Mouse (Mus musculus): ENCODE measurements around the gene Adh4. TPM values are rescaled to one million over a fixed set of nuclear protein-coding genes. Genes with fewer than 3 reads are reported as not detected.

The Adh4 gene
- polyA plus RNA-seq, 1 experiment from 2014 or later = not detected

GRCm38 (mm10) chr3:138405341-138405740 is 9.9 kb upstream of the Adh4 start:
- ATAC-seq (replicated peaks; ENCODE audit: extremely low read depth, insufficient read depth, low FRiP score) = no peak
- Histone ChIP-seq H3K4me1 (ENCODE audit: control insufficient read depth, insufficient read depth, low read length) (no peaks in the 10 kb centered on the region), H3K4me2 (ENCODE audit: low read depth, low read length) (no peak overlapping the region), H3K27ac (ENCODE audit: low read length) (no peak overlapping the region), H3K9ac (ENCODE audit: low read length) (no peak overlapping the region), H3K27me3 (ENCODE audit: control insufficient read depth, insufficient read depth, low read length) (no peaks in the 10 kb centered on the region), H3K4me3 (ENCODE audit: low read length) (no peak overlapping the region), H3K36me3 (ENCODE audit: control insufficient read depth, insufficient read depth) (no peaks in the 10 kb centered on the region), H3K9me3 (replicated peaks; ENCODE audit: control insufficient read depth, low read length) (no peaks in the 10 kb centered on the region)
- 19% methylated on average over 3 of the region's 3 CpGs for WGBS

- Histone ChIP-seq H3K27me3 (ENCODE audit: control insufficient read depth, insufficient read depth, low read length) (no peaks in the 10 kb centered on the region), H3K4me3 (ENCODE audit: low read length) (no peak overlapping the region), H3K36me3 (ENCODE audit: control insufficient read depth, insufficient read depth) (no peaks in the 10 kb centered on the region), H3K9me3 (replicated peaks; ENCODE audit: control insufficient read depth, low read length) (no peaks in the 10 kb centered on the region), H3K9ac (ENCODE audit: low read length) (no peak overlapping the region), H3K4me2 (ENCODE audit: low read depth, low read length) (no peak overlapping the region), H3K27ac (ENCODE audit: low read length) (no peak overlapping the region), H3K4me1 (ENCODE audit: control insufficient read depth, insufficient read depth, low read length) (no peaks in the 10 kb centered on the region)
- WGBS = 57% methylated on average over 7 of the region's 7 CpGs
- no peak for ATAC-seq (replicated peaks; ENCODE audit: extremely low read depth, insufficient read depth, low FRiP score)
Observed at GRCm38 (mm10) chr3:138405840-138406239, 9.4 kb upstream of the Adh4 start.

GRCm38 (mm10) chr3:138407920-138408319 is 7.3 kb upstream of the Adh4 start:
- WGBS = 77% methylated on average over 1 of the region's 1 CpGs
- H3K27me3 ChIP-seq (ENCODE audit: control insufficient read depth, insufficient read depth, low read length) = no peaks in the 10 kb centered on the region
- H3K9me3 ChIP-seq (replicated peaks; ENCODE audit: control insufficient read depth, low read length) = no peaks in the 10 kb centered on the region
- 0 out of 2 replicates have a peak, but pooled peaks have one; percentile 18 for ATAC-seq (replicated peaks; ENCODE audit: extremely low read depth, insufficient read depth, low FRiP score)
- H3K9ac ChIP-seq (ENCODE audit: low read length) = no peak overlapping the region
- no peak overlapping the region for H3K4me2 ChIP-seq (ENCODE audit: low read depth, low read length)
- no peak overlapping the region for H3K27ac ChIP-seq (ENCODE audit: low read length)
- no peak overlapping the region for H3K4me3 ChIP-seq (ENCODE audit: low read length)
- H3K36me3 ChIP-seq (ENCODE audit: control insufficient read depth, insufficient read depth) = no peaks in the 10 kb centered on the region
- H3K4me1 ChIP-seq (ENCODE audit: control insufficient read depth, insufficient read depth, low read length) = no peaks in the 10 kb centered on the region

DNA sequence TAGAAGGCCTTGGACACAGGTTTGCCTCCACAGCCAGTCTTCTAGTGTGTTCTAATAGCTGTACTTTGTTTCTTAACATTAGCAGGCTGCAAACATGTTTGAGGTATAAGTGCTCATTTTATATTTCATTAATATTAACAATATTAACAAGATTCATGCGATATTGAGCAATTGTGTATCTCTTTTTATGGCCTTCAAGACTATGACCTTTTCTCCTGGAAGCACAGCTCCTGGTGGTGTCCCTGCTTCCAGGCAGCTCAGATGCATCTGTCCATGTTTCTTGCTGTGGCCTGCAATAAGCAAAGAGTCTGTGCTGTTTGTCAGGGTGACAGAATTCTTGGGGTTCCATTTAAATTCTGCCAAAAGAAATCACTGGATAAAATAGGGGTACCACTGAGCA is 5.7 kb upstream of the Adh4 start:
- ATAC-seq (replicated peaks; ENCODE audit: extremely low read depth, insufficient read depth, low FRiP score) = no peak
- H3K36me3 ChIP-seq (ENCODE audit: control insufficient read depth, insufficient read depth) = no peaks in the 10 kb centered on the region
- H3K4me3 ChIP-seq (ENCODE audit: low read length) = no peak overlapping the region
- H3K9me3 ChIP-seq (replicated peaks; ENCODE audit: control insufficient read depth, low read length) = no peaks in the 10 kb centered on the region
- no peaks in the 10 kb centered on the region for H3K4me1 ChIP-seq (ENCODE audit: control insufficient read depth, insufficient read depth, low read length)
- no peak overlapping the region for H3K27ac ChIP-seq (ENCODE audit: low read length)
- no peaks in the 10 kb centered on the region for H3K27me3 ChIP-seq (ENCODE audit: control insufficient read depth, insufficient read depth, low read length)
- H3K9ac ChIP-seq (ENCODE audit: low read length) = no peak overlapping the region
- H3K4me2 ChIP-seq (ENCODE audit: low read depth, low read length) = no peak overlapping the region
- WGBS = 73% methylated on average over 1 of the region's 1 CpGs

- H3K36me3 ChIP-seq (ENCODE audit: control insufficient read depth, insufficient read depth) = no peaks in the 10 kb centered on the region
- no peaks in the 10 kb centered on the region for H3K27me3 ChIP-seq (ENCODE audit: control insufficient read depth, insufficient read depth, low read length)
- H3K4me2 ChIP-seq (ENCODE audit: low read depth, low read length) = no peak overlapping the region
- H3K4me1 ChIP-seq (ENCODE audit: control insufficient read depth, insufficient read depth, low read length) = no peaks in the 10 kb centered on the region
- no peak overlapping the region for H3K9ac ChIP-seq (ENCODE audit: low read length)
- 79% methylated on average over 3 of the region's 3 CpGs for WGBS
- no peak for ATAC-seq (replicated peaks; ENCODE audit: extremely low read depth, insufficient read depth, low FRiP score)
- H3K9me3 ChIP-seq (replicated peaks; ENCODE audit: control insufficient read depth, low read length) = no peaks in the 10 kb centered on the region
- no peak overlapping the region for H3K27ac ChIP-seq (ENCODE audit: low read length)
- H3K4me3 ChIP-seq (ENCODE audit: low read length) = no peak overlapping the region
Observed at GRCm38 (mm10) chr3:138410211-138410610, 5.1 kb upstream of the Adh4 start.

GRCm38 (mm10) chr3:138419369-138419768 is 4.1 kb downstream of the Adh4 start:
- H3K36me3 ChIP-seq (ENCODE audit: control insufficient read depth, insufficient read depth) = no peaks in the 10 kb centered on the region
- no peaks in the 10 kb centered on the region for H3K4me1 ChIP-seq (ENCODE audit: control insufficient read depth, insufficient read depth, low read length)

DNA sequence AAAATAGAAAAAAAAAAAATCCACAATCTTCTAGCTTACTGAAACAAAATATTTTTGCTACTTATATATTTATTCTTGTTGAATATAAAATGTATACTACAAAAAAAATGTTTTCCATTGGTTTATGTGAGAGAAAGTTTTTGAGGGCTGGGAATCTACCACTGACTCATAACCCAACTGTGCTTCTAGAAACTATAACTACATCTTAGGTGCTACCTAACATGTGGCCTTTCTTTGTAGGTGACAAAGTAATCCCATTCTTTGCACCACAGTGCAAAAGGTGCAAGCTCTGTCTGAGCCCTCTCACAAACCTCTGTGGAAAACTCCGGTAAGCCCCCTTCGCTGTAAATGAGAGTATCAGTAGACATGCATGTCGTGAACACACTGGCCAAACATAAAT is 5.1 kb downstream of the Adh4 start:
- Histone ChIP-seq H3K36me3 (ENCODE audit: control insufficient read depth, insufficient read depth) (no peaks in the 10 kb centered on the region), H3K27me3 (ENCODE audit: control insufficient read depth, insufficient read depth, low read length) (no peaks in the 10 kb centered on the region), H3K4me2 (ENCODE audit: low read depth, low read length) (no peak overlapping the region), H3K4me1 (ENCODE audit: control insufficient read depth, insufficient read depth, low read length) (no peaks in the 10 kb centered on the region), H3K9ac (ENCODE audit: low read length) (no peak overlapping the region), H3K4me3 (ENCODE audit: low read length) (no peak overlapping the region), H3K9me3 (replicated peaks; ENCODE audit: control insufficient read depth, low read length) (no peaks in the 10 kb centered on the region), H3K27ac (ENCODE audit: low read length) (no peak overlapping the region)
- 82% methylated on average over 3 of the region's 3 CpGs for WGBS
- no peak for ATAC-seq (replicated peaks; ENCODE audit: extremely low read depth, insufficient read depth, low FRiP score)

More at GRCm38 (mm10) chr3:138419369-138419768, 4.1 kb downstream of the Adh4 start:
- H3K27me3 ChIP-seq (ENCODE audit: control insufficient read depth, insufficient read depth, low read length) = no peaks in the 10 kb centered on the region
- H3K9me3 ChIP-seq (replicated peaks; ENCODE audit: control insufficient read depth, low read length) = no peaks in the 10 kb centered on the region
- no peak overlapping the region for H3K4me2 ChIP-seq (ENCODE audit: low read depth, low read length)
- no peak for ATAC-seq (replicated peaks; ENCODE audit: extremely low read depth, insufficient read depth, low FRiP score)
- no peak overlapping the region for H3K4me3 ChIP-seq (ENCODE audit: low read length)
- H3K9ac ChIP-seq (ENCODE audit: low read length) = no peak overlapping the region
- WGBS = 80% methylated on average over 6 of the region's 6 CpGs
- no peak overlapping the region for H3K27ac ChIP-seq (ENCODE audit: low read length)

GRCm38 (mm10) chr3:138423664-138424063 is 8.4 kb downstream of the Adh4 start:
- Histone ChIP-seq H3K9ac (ENCODE audit: low read length) (no peak overlapping the region), H3K4me2 (ENCODE audit: low read depth, low read length) (no peak overlapping the region), H3K4me3 (ENCODE audit: low read length) (no peak overlapping the region), H3K9me3 (replicated peaks; ENCODE audit: control insufficient read depth, low read length) (no peaks in the 10 kb centered on the region), H3K36me3 (ENCODE audit: control insufficient read depth, insufficient read depth) (no peaks in the 10 kb centered on the region), H3K27ac (ENCODE audit: low read length) (no peak overlapping the region), H3K27me3 (ENCODE audit: control insufficient read depth, insufficient read depth, low read length) (no peaks in the 10 kb centered on the region), H3K4me1 (ENCODE audit: control insufficient read depth, insufficient read depth, low read length) (no peaks in the 10 kb centered on the region)
- no peak for ATAC-seq (replicated peaks; ENCODE audit: extremely low read depth, insufficient read depth, low FRiP score)
- 56% methylated on average over 2 of the region's 2 CpGs for WGBS

DNA sequence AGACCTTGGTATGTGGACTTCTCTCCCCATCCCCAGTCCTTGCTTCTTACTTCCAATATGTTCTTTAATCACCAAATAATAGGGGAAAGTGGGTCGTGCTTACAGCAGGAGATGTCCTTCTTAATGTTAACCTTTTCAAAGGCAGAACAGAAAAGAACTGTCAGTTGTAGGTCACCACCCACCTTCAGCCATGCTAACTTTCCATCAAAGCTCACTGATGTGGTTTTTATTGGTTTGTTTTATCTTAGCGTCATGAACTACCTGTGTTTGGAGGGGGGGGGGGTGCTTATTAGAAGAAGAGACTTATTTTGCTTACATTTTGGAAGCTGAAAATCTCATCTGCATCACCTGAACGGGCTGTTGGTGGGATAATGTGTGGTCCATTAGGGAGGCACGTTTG is 9.0 kb downstream of the Adh4 start:
- H3K4me2 ChIP-seq (ENCODE audit: low read depth, low read length) = no peak overlapping the region
- H3K9ac ChIP-seq (ENCODE audit: low read length) = no peak overlapping the region
- no peaks in the 10 kb centered on the region for H3K36me3 ChIP-seq (ENCODE audit: control insufficient read depth, insufficient read depth)
- WGBS = 55% methylated on average over 4 of the region's 4 CpGs
- H3K4me1 ChIP-seq (ENCODE audit: control insufficient read depth, insufficient read depth, low read length) = no peaks in the 10 kb centered on the region
- no peak for ATAC-seq (replicated peaks; ENCODE audit: extremely low read depth, insufficient read depth, low FRiP score)
- no peaks in the 10 kb centered on the region for H3K27me3 ChIP-seq (ENCODE audit: control insufficient read depth, insufficient read depth, low read length)
- no peaks in the 10 kb centered on the region for H3K9me3 ChIP-seq (replicated peaks; ENCODE audit: control insufficient read depth, low read length)
- no peak overlapping the region for H3K4me3 ChIP-seq (ENCODE audit: low read length)
- H3K27ac ChIP-seq (ENCODE audit: low read length) = no peak overlapping the region

All from heart, embryonic 16.5 days (tissue).